Mouse (Mus musculus): ENCODE measurements around the gene Zfp423. TPM values are rescaled to one million over a fixed set of nuclear protein-coding genes. Genes with fewer than 3 reads are reported as not detected.

The Zfp423 gene
- polyA plus RNA-seq, 1 experiment from 2014 or later = 63.0 TPM

DNA sequence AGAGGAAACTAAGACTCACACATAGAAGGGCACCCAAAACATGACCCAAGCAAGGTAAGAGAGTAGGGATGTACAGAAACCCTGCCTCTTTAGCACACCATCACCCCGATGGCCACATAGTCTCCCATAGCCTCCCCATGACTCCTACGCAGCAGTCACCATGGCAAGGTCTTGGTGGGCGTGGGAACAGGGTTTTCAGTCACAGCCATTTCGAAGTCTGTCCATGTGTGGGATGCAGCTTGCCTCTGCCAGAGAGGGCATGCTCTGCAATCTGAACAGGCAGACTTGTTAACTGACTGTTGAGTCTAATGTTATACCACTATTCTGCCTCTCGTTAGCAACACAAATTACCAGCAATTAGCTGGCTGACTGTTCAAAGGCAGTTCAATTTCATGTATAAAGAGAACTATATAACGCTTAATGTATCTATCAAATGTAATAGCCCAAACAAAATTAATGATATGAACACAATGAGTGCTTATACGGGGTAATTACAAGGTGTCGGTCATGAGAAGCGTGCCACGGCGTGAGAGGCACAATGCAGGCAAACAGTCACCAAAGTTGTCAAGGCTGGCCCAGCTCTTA, 218.4 kb downstream of the Zfp423 start:
- Histone ChIP-seq H3K27me3 (ENCODE audit: control insufficient read depth, insufficient read depth, low read length) (no peaks in the 10 kb centered on the region), H3K9me3 (ENCODE audit: control insufficient read depth, low read length) (no peaks in the 10 kb centered on the region), H3K9ac (replicated peaks; ENCODE audit: low read length) (no peak overlapping the region), H3K36me3 (ENCODE audit: control insufficient read depth, insufficient read depth, low read length) (0 out of 2 replicates have a peak, but pooled peaks cover 3% of the 10 kb centered on the region), H3K27ac (replicated peaks; ENCODE audit: low read depth, low read length) (peak overlapping the region; percentile 70; the same call in 1 of the 2 replicates), H3K4me2 (ENCODE audit: low read length) (no peak overlapping the region), H3K4me1 (ENCODE audit: control insufficient read depth, insufficient read depth, low read length) (peaks cover 55% of the 10 kb centered on the region), H3K4me3 (replicated peaks; ENCODE audit: low read depth, low read length) (no peak overlapping the region)
- DNase-seq = no peak
- ATAC-seq (ENCODE audit: low FRiP score, low TSS enrichment) = no peak
- WGBS = 92% methylated on average over 11 of the region's 11 CpGs

DNA sequence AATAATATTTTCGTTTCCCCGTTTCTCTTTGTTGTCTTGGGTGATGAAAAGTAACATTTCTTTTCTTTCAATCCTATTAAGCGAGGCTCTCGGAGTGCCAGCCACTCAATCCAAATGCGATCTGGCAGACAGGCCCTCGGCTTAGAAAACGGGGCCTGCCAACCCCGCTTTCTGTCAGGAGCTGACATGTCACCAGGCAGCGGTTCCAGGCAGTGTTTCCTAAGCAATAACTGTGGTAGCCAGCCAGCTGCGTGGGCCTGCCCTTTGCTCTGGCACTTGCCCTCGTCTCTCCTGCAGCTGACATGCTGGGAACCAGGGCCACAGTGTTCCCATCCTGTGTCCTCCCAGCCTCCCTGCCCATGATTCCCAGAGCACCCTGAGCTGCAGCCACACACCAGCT, 221.5 kb downstream of the Zfp423 start:
- peak overlapping the region; percentile 86 for H3K27ac ChIP-seq (replicated peaks; ENCODE audit: low read depth, low read length)
- H3K36me3 ChIP-seq (ENCODE audit: control insufficient read depth, insufficient read depth, low read length) = 0 out of 2 replicates have a peak, but pooled peaks cover 3% of the 10 kb centered on the region
- peaks cover 41% of the 10 kb centered on the region for H3K4me1 ChIP-seq (ENCODE audit: control insufficient read depth, insufficient read depth, low read length)
- H3K4me2 ChIP-seq (ENCODE audit: low read length) = no peak overlapping the region
- H3K9me3 ChIP-seq (ENCODE audit: control insufficient read depth, low read length) = no peaks in the 10 kb centered on the region
- 13% methylated on average over 11 of the region's 11 CpGs for WGBS
- H3K4me3 ChIP-seq (replicated peaks; ENCODE audit: low read depth, low read length) = no peak overlapping the region
- H3K9ac ChIP-seq (replicated peaks; ENCODE audit: low read length) = no peak overlapping the region; the same call in 1 of the 2 replicates
- ATAC-seq (ENCODE audit: low FRiP score, low TSS enrichment) (no peak), DNase-seq (peak; percentile 78)
- no peaks in the 10 kb centered on the region for H3K27me3 ChIP-seq (ENCODE audit: control insufficient read depth, insufficient read depth, low read length)

DNA sequence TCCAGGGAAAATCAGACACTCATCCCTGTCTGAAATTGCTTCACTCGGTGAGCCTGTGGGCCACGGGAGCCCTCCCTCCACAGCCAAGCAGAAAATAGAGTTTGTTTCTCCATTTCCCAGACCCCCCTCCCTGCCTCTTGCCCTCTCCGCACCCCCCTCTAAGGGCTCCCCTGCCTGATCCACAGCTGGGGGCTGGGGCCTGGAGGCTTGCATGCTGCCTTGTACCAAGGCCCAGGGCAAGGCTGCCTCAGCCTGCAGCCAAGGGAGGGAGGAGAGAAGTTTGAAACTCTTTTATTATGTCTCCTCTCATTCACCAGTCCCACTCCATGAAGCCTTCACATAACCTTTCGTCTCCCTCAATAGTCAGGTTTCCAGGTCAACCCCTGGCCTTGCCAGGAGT, 224.5 kb downstream of the Zfp423 start:
- no peak overlapping the region for H3K4me2 ChIP-seq (ENCODE audit: low read length)
- no peak overlapping the region for H3K4me3 ChIP-seq (replicated peaks; ENCODE audit: low read depth, low read length)
- ATAC-seq (ENCODE audit: low FRiP score, low TSS enrichment) (no peak), DNase-seq (no peak)
- no peaks in the 10 kb centered on the region for H3K36me3 ChIP-seq (ENCODE audit: control insufficient read depth, insufficient read depth, low read length)
- no peaks in the 10 kb centered on the region for H3K9me3 ChIP-seq (ENCODE audit: control insufficient read depth, low read length)
- H3K27me3 ChIP-seq (ENCODE audit: control insufficient read depth, insufficient read depth, low read length) = no peaks in the 10 kb centered on the region
- 51% methylated on average over 4 of the region's 4 CpGs for WGBS
- no peak overlapping the region for H3K9ac ChIP-seq (replicated peaks; ENCODE audit: low read length)
- peaks cover 30% of the 10 kb centered on the region for H3K4me1 ChIP-seq (ENCODE audit: control insufficient read depth, insufficient read depth, low read length)
- peak overlapping the region; percentile 57; the same call in 1 of the 2 replicates for H3K27ac ChIP-seq (replicated peaks; ENCODE audit: low read depth, low read length)

DNA sequence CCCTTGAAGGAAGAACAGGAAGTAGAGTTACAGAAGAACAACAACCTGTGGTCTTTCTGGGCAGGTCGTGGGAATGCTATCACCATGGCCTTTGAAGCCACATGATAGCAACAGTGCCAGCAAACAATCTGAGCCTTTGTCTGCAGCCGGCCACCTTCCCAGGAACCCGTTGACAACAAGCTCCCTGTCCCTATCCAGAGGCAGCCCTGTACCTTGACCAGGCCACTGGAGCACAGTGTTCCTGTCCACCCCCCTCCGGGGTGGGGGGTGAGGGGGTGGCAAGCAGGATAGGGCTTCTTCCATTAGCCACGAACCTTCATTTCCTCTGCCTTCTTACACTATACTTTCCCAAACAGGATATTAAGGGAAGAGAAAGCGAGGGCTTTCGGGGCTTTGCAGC, 224.9 kb downstream of the Zfp423 start:
- Histone ChIP-seq H3K9me3 (ENCODE audit: control insufficient read depth, low read length) (no peaks in the 10 kb centered on the region), H3K4me2 (ENCODE audit: low read length) (no peak overlapping the region), H3K36me3 (ENCODE audit: control insufficient read depth, insufficient read depth, low read length) (no peaks in the 10 kb centered on the region), H3K4me3 (replicated peaks; ENCODE audit: low read depth, low read length) (no peak overlapping the region), H3K4me1 (ENCODE audit: control insufficient read depth, insufficient read depth, low read length) (peaks cover 27% of the 10 kb centered on the region), H3K9ac (replicated peaks; ENCODE audit: low read length) (no peak overlapping the region), H3K27me3 (ENCODE audit: control insufficient read depth, insufficient read depth, low read length) (no peaks in the 10 kb centered on the region), H3K27ac (replicated peaks; ENCODE audit: low read depth, low read length) (peak overlapping the region; percentile 57; the same call in 1 of the 2 replicates)
- DNase-seq (no peak), ATAC-seq (ENCODE audit: low FRiP score, low TSS enrichment) (no peak)
- WGBS = 58% methylated on average over 7 of the region's 7 CpGs

DNA sequence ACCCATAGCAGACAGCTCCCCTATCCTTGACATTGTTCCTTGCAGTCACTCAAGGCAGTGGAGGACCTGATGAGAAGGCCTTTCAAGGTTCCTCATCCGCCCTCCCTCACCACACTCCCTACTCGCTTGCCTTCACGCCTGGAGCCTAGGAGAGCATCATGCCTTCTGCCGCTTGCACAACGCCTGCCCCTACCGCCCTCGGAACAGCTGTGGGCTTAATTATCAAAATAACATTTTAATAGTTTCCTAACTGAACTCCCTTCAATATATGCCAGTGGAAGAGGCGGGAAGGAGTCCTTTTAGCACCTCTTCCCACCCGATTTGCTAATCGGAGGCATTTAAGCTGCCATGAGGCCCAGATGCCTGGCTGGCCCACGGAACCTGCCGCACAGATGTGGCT, 228.3 kb downstream of the Zfp423 start:
- no peak overlapping the region for H3K9ac ChIP-seq (replicated peaks; ENCODE audit: low read length)
- DNase-seq = no peak
- H3K4me3 ChIP-seq (replicated peaks; ENCODE audit: low read depth, low read length) = no peak overlapping the region
- no peaks in the 10 kb centered on the region for H3K9me3 ChIP-seq (ENCODE audit: control insufficient read depth, low read length)
- no peaks in the 10 kb centered on the region for H3K36me3 ChIP-seq (ENCODE audit: control insufficient read depth, insufficient read depth, low read length)
- WGBS = 96% methylated on average over 12 of the region's 12 CpGs
- H3K27me3 ChIP-seq (ENCODE audit: control insufficient read depth, insufficient read depth, low read length) = no peaks in the 10 kb centered on the region
- H3K4me1 ChIP-seq (ENCODE audit: control insufficient read depth, insufficient read depth, low read length) = peaks cover 12% of the 10 kb centered on the region
- no peak overlapping the region for H3K4me2 ChIP-seq (ENCODE audit: low read length)
- ATAC-seq (ENCODE audit: low FRiP score, low TSS enrichment) = no peak
- H3K27ac ChIP-seq (replicated peaks; ENCODE audit: low read depth, low read length) = no peak overlapping the region

DNA sequence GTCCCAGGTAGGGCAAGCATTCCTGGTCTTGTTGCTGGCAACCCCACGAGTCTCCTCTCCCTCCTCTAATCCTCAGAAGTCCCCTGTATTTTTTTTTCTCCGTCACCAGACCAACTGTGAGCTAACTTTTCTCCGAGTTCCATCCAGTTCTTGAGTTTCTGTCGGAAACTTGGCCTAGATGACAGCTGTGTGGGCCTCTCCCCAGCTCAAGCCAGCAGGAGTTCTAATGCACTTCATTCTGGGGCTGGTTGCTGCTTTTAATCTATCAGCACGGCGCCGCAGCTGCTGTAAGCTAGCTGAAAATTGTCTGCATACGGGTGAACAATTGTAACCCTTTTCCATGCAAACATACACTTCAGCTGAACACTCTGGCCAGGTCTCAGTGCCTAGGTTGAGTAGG, 236.4 kb downstream of the Zfp423 start:
- H3K4me1 ChIP-seq (ENCODE audit: control insufficient read depth, insufficient read depth, low read length) = peaks cover 45% of the 10 kb centered on the region
- H3K4me2 ChIP-seq (ENCODE audit: low read length) = no peak overlapping the region
- H3K27me3 ChIP-seq (ENCODE audit: control insufficient read depth, insufficient read depth, low read length) = no peaks in the 10 kb centered on the region
- no peak overlapping the region; the same call in 1 of the 2 replicates for H3K27ac ChIP-seq (replicated peaks; ENCODE audit: low read depth, low read length)
- WGBS = 64% methylated on average over 8 of the region's 8 CpGs
- H3K9me3 ChIP-seq (ENCODE audit: control insufficient read depth, low read length) = no peaks in the 10 kb centered on the region
- no peaks in the 10 kb centered on the region for H3K36me3 ChIP-seq (ENCODE audit: control insufficient read depth, insufficient read depth, low read length)
- no peak for ATAC-seq (ENCODE audit: low FRiP score, low TSS enrichment)
- H3K9ac ChIP-seq (replicated peaks; ENCODE audit: low read length) = no peak overlapping the region
- H3K4me3 ChIP-seq (replicated peaks; ENCODE audit: low read depth, low read length) = no peak overlapping the region
- no peak for DNase-seq

DNA sequence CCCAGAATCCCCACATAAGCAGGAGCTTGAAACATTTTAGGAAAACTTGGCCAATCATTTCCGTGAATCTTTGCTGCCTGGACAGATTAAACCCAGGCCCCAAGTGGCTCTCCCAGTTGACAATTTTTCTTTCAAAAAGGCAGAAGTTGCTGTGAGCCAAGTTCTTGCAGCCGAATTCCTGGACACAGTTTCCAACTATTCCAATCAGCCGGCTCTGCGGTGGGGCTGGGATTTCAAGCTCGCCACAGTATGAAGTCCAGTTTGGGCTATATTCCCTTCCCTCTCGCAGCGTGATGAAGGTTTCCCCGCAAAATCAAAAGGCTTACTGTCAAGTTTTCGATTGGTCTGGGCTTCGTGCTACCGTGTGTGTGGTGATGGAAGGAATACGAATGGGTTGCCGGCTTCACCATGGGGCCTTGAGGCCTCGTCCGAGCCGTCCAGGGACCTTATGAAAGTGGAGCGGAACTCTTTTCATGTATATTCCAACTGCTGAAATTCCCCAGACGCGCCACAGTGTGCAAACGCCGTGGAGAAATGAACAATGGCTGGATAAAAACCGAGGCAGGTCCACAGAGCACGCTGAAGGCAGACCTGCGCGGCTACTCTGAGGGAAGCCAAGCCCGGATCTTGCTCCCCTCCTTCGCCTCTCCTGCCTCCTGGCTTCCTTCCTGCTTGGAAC, 240.1 kb downstream of the Zfp423 start:
- H3K4me2 ChIP-seq (ENCODE audit: low read length) = peak overlapping the region; percentile 35
- ATAC-seq (ENCODE audit: low FRiP score, low TSS enrichment) = no peak
- 13% methylated on average over 27 of the region's 27 CpGs for WGBS

DNA sequence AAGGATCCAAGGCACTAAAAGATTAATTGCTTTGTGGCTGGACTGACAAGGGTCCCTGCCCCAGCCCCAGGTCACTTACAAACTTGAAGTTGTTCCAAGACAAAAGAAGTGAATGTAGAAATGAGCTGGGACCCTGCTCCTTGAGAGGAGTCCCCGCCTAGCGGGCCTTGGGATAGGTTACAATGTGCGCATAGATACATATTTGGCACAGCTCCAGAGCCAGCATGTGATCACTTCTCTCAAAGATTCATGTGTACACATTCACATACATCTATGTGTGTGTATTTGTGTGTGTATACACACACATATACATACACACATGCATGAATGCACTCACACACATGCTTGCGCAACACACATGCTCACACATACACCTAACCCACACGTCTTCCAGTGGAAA, 241.9 kb downstream of the Zfp423 start:
- ATAC-seq (ENCODE audit: low FRiP score, low TSS enrichment) = no peak

More for the DNA sequence above, 240.1 kb downstream of the Zfp423 start:
- Histone ChIP-seq H3K4me3 (replicated peaks; ENCODE audit: low read depth, low read length) (no peak overlapping the region), H3K9ac (replicated peaks; ENCODE audit: low read length) (peak overlapping the region; percentile 29; the same call in 1 of the 2 replicates), H3K9me3 (ENCODE audit: control insufficient read depth, low read length) (no peaks in the 10 kb centered on the region), H3K27ac (replicated peaks; ENCODE audit: low read depth, low read length) (peak overlapping the region; percentile 81), H3K36me3 (ENCODE audit: control insufficient read depth, insufficient read depth, low read length) (no peaks in the 10 kb centered on the region), H3K4me1 (ENCODE audit: control insufficient read depth, insufficient read depth, low read length) (peaks cover 73% of the 10 kb centered on the region), H3K27me3 (ENCODE audit: control insufficient read depth, insufficient read depth, low read length) (no peaks in the 10 kb centered on the region)
- peak; percentile 74 for DNase-seq

More for the DNA sequence above, 241.9 kb downstream of the Zfp423 start:
- no peaks in the 10 kb centered on the region for H3K36me3 ChIP-seq (ENCODE audit: control insufficient read depth, insufficient read depth, low read length)
- H3K4me2 ChIP-seq (ENCODE audit: low read length) = no peak overlapping the region
- WGBS = 63% methylated on average over 5 of the region's 5 CpGs
- no peaks in the 10 kb centered on the region for H3K9me3 ChIP-seq (ENCODE audit: control insufficient read depth, low read length)
- peaks cover 78% of the 10 kb centered on the region for H3K4me1 ChIP-seq (ENCODE audit: control insufficient read depth, insufficient read depth, low read length)
- H3K9ac ChIP-seq (replicated peaks; ENCODE audit: low read length) = no peak overlapping the region
- H3K4me3 ChIP-seq (replicated peaks; ENCODE audit: low read depth, low read length) = no peak overlapping the region
- H3K27ac ChIP-seq (replicated peaks; ENCODE audit: low read depth, low read length) = no peak overlapping the region
- DNase-seq = peak; percentile 62
- H3K27me3 ChIP-seq (ENCODE audit: control insufficient read depth, insufficient read depth, low read length) = no peaks in the 10 kb centered on the region

Measured in midbrain, embryonic 14.5 days (tissue).